Mouse (Mus musculus): ENCODE data around the gene Sord. TPM values are rescaled to one million over a fixed set of nuclear protein-coding genes. Genes with fewer than 3 reads are reported as not detected.

Sord gene
- polyA plus RNA-seq, 1 experiment from 2014 or later: 20.6 TPM

GRCm38 (mm10) chr2:122313536-122313935, 79.0 kb downstream of the Sord start, which contains the start of gene Duoxa1:
TSS of gene Duoxa1 (minus strand) at chr2:122313730.
- no peak within 1 kb of the TSS for H3K9ac ChIP-seq (ENCODE audit: low read length)
- DNase-seq (ENCODE audit: low spot score) (no peak), ATAC-seq (ENCODE audit: insufficient read depth, low FRiP score, low TSS enrichment) (no peak)
- no peaks in the 10 kb centered on the region for H3K4me1 ChIP-seq (ENCODE audit: control insufficient read depth, insufficient read depth, low read length)
- no peaks in the 10 kb centered on the region for H3K9me3 ChIP-seq (ENCODE audit: control insufficient read depth, low read length)
- peak within 1 kb of the TSS; percentile 9; the same call in 1 of the 2 replicates for H3K4me2 ChIP-seq (ENCODE audit: low read depth)
- 4% methylated on average over 24 of the region's 24 CpGs for WGBS
- H3K27me3 ChIP-seq (ENCODE audit: control insufficient read depth, insufficient read depth, low read length): peaks cover 22% of the 10 kb centered on the region
- H3K36me3 ChIP-seq (ENCODE audit: control insufficient read depth, insufficient read depth, low read length): no peaks in the 10 kb centered on the region
- no peak within 1 kb of the TSS for H3K27ac ChIP-seq (ENCODE audit: low read depth, low read length)
- peak within 1 kb of the TSS; percentile 6 for H3K4me3 ChIP-seq (ENCODE audit: low read depth, low read length)

Other genes with a start within 250 kb of the Sord start
- 13.6 and 14.6 TPM in 2 replicates for gene Eif3j1, start 206.2 kb upstream of the Sord start, polyA plus RNA-seq (2014; fragmentation: Nextera tagmentation; extraction: Ambion mirVana)
- gene Spg11, start 116.4 kb upstream of the Sord start, polyA plus RNA-seq (2014; fragmentation: Nextera tagmentation; extraction: Ambion mirVana): 13.4 and 14.5 TPM in 2 replicates
- gene B2m, start 87.1 kb upstream of the Sord start, polyA plus RNA-seq (2014; fragmentation: Nextera tagmentation; extraction: Ambion mirVana): 117 and 123 TPM in 2 replicates
- 0.18 TPM in 1 of 2 replicates, not detected in the other for gene Trim69, start 74.0 kb upstream of the Sord start, polyA plus RNA-seq (2014; fragmentation: Nextera tagmentation; extraction: Ambion mirVana)
- gene Patl2, start 48.6 kb upstream of the Sord start, polyA plus RNA-seq (2014; fragmentation: Nextera tagmentation; extraction: Ambion mirVana): not detected in 2 replicates
- gene Terb2, start 48.5 kb upstream of the Sord start, polyA plus RNA-seq (2014; fragmentation: Nextera tagmentation; extraction: Ambion mirVana): not detected in 2 replicates
- gene Duox2, start 63.7 kb downstream of the Sord start, polyA plus RNA-seq (2014; fragmentation: Nextera tagmentation; extraction: Ambion mirVana): 0.04 TPM in 1 of 2 replicates, not detected in the other
- 0.19 TPM in 1 of 2 replicates, not detected in the other for gene Duoxa2, start 64.2 kb downstream of the Sord start, polyA plus RNA-seq (2014; fragmentation: Nextera tagmentation; extraction: Ambion mirVana)
- gene Duoxa1, start 79.0 kb downstream of the Sord start, polyA plus RNA-seq (2014; fragmentation: Nextera tagmentation; extraction: Ambion mirVana): not detected in 2 replicates
- gene Duox1, start 80.9 kb downstream of the Sord start, polyA plus RNA-seq (2014; fragmentation: Nextera tagmentation; extraction: Ambion mirVana): 0.07 and 0.11 TPM in 2 replicates
- 12.9 and 13.8 TPM in 2 replicates for gene Shf, start 134.4 kb downstream of the Sord start, polyA plus RNA-seq (2014; fragmentation: Nextera tagmentation; extraction: Ambion mirVana)
- 0.13 TPM in 1 of 2 replicates, not detected in the other for gene Slc28a2, start 191.7 kb downstream of the Sord start, polyA plus RNA-seq (2014; fragmentation: Nextera tagmentation; extraction: Ambion mirVana)